Mouse (Mus musculus) ES-E14 (cell line): ENCODE results near the gene Scg3. TPM values are rescaled to one million over a fixed set of nuclear protein-coding genes. Genes with fewer than 3 reads are reported as not detected.
A peak's percentile ranks its signal among the peaks of the same experiment; 100 is the strongest.

Experiments used
- DNase-seq: peaks from one replicate; pipeline ENCODE4 v3.0.0-alpha.2; 2013; ENCODE audit warnings: low read depth, low spot score
- H3K27ac ChIP-seq: 2 replicates; pipeline ENCODE4 v1.5.1; 2012; ENCODE audit warnings: low read depth, mild to moderate bottlenecking, low read length, moderate library complexity, mixed read lengths; ENCODE audit not compliant: poor library complexity, insufficient read depth, severe bottlenecking
- H3K36me3 ChIP-seq: 2 replicates; pipeline ENCODE4 v1.6.1; 2012; ENCODE audit warnings: mild to moderate bottlenecking, low read length, moderate library complexity, mixed read lengths; ENCODE audit not compliant: control insufficient read depth, poor library complexity, insufficient read depth, severe bottlenecking
- H3K4me1 ChIP-seq, 2 experiments: fragments of 150-350 bp in 1 of 2; sonication (generic) in 1 of 2; 2 replicates each; pipeline ENCODE4 v1.6.1; 2012; ENCODE audit warnings: low read length in 2 of 2, mild to moderate bottlenecking in 1 of 2, mixed read lengths in 1 of 2; ENCODE audit not compliant: control insufficient read depth in 2 of 2, insufficient read depth in 2 of 2, poor library complexity in 1 of 2
- H3K4me3 ChIP-seq, 2 experiments: fragments of 150-350 bp in 1 of 2; sonication (generic) in 1 of 2; 2 replicates each; pipeline ENCODE4 v1.5.1; 2012; ENCODE audit warnings: low read length in 2 of 2, low read depth in 1 of 2, mild to moderate bottlenecking in 1 of 2, mixed read lengths in 1 of 2; ENCODE audit not compliant: insufficient read depth in 1 of 2, poor library complexity in 1 of 2, severe bottlenecking in 1 of 2
- H3K9ac ChIP-seq: 2 replicates; pipeline ENCODE4 v1.6.1; 2012; ENCODE audit warnings: low read depth, mild to moderate bottlenecking, low read length, mixed read lengths; ENCODE audit not compliant: poor library complexity, insufficient read depth, severe bottlenecking
- H3K9me3 ChIP-seq: fragments of 150-350 bp; sonication (generic); 2 replicates; pipeline ENCODE4 v1.6.1; 2012; ENCODE audit warnings: low read depth, mild to moderate bottlenecking, low read length; ENCODE audit not compliant: control insufficient read depth, insufficient read depth
- CHD2 ChIP-seq: IDR thresholded peaks from 2 replicates; pipeline ENCODE4 v1.6.1; 2014; ENCODE audit warnings: mild to moderate bottlenecking, low read depth, low read length, inconsistent platforms
- HCFC1 ChIP-seq: IDR thresholded peaks from 2 replicates; pipeline ENCODE4 v1.6.1; 2012; ENCODE audit warnings: low read length, inconsistent platforms, borderline replicate concordance; ENCODE audit not compliant: insufficient read depth
- MAFK ChIP-seq: IDR thresholded peaks from 2 replicates; pipeline ENCODE4 v1.6.1; 2014; ENCODE audit warnings: mild to moderate bottlenecking, low read depth, low read length, inconsistent platforms; ENCODE audit not compliant: insufficient read depth
- ZC3H11A ChIP-seq: IDR thresholded peaks from 2 replicates; pipeline ENCODE4 v1.6.1; 2012; ENCODE audit warnings: low read depth, mild to moderate bottlenecking, inconsistent platforms, low read length, borderline replicate concordance
- ZNF384 ChIP-seq: IDR thresholded peaks from 2 replicates; pipeline ENCODE4 v1.6.1; 2012; ENCODE audit warnings: low read depth, low read length, inconsistent platforms
- in situ Hi-C, 2 experiments: fragments of 600-800 bp; cut with MboI; formaldehyde crosslinking; loops; one replicate each; pipeline ENCODE4 v1.15.1; 2025; ENCODE audit warnings: low sequenced_read_pairs in 2 of 2, inconsistent platforms in 1 of 2; ENCODE audit not compliant: unreplicated experiment in 2 of 2
- total RNA-seq: library from RNA; depleted of rRNA; stranded (reverse); fragments of 300-350 nt; gene quantifications from 2 replicates; pipeline ENCODE4 v1.2.3, GENCODE M21; 2012

Scg3 gene
- total RNA-seq, 1 experiment, result 0.76 TPM

- H3K36me3 ChIP-seq, result no peaks in the 10 kb centered on the region
- no peak overlapping the region for H3K9ac ChIP-seq
- no peak overlapping the region for H3K4me3 ChIP-seq
- no peak for TF ChIP-seq HCFC1
- TF ChIP-seq MAFK, result no peak
- TF ChIP-seq ZNF384, result no peak
- in situ Hi-C loops, result no loop called here
- H3K4me1 ChIP-seq, result no peaks in the 10 kb centered on the region
- no peaks in the 10 kb centered on the region for H3K9me3 ChIP-seq
- no peak for DNase-seq
- no peak overlapping the region for H3K27ac ChIP-seq
Measured at GRCm38 (mm10) chr9:75618836-75619400, 64.9 kb downstream of the Scg3 start.

- no peak for DNase-seq
- Histone ChIP-seq H3K36me3 (no peaks in the 10 kb centered on the region), H3K4me1 (no peaks in the 10 kb centered on the region), H3K4me3 (no peak overlapping the region), H3K9ac (no peak overlapping the region), H3K27ac (no peak overlapping the region), H3K9me3 (no peaks in the 10 kb centered on the region)
- no peak for TF ChIP-seq ZC3H11A
- no peak for TF ChIP-seq ZNF384
- no peak for TF ChIP-seq HCFC1
- TF ChIP-seq CHD2, result no peak
- in situ Hi-C loops, result no loop called here
Measured at GRCm38 (mm10) chr9:75616560-75616959, 67.3 kb downstream of the Scg3 start.

GRCm38 (mm10) chr9:75610571-75611493, 73.0 kb downstream of the Scg3 start, which contains the start of gene Tmod2:
TSS of gene Tmod2 (minus strand) at chr9:75611325.
- Histone ChIP-seq H3K4me1 (peaks cover 0 to 1% of the 10 kb centered on the region in 2 experiments; a peak in 1 of 4 replicates), H3K9ac (peak within 1 kb of the TSS; percentile 69), H3K9me3 (no peaks in the 10 kb centered on the region), H3K36me3 (no peaks in the 10 kb centered on the region), H3K4me3 (peak within 1 kb of the TSS; percentile 78 to 91), H3K27ac (no peak within 1 kb of the TSS)
- TF ChIP-seq HCFC1 (peak; percentile 78), MAFK (no peak)
- in situ Hi-C loops, result no loop called here
- peak; percentile 27 for DNase-seq

GRCm38 (mm10) chr9:75609965-75610364, 73.9 kb downstream of the Scg3 start:
- H3K4me3 ChIP-seq, result peak overlapping the region in 1 of 2 experiments; percentile 91; a peak in 2 of 4 replicates
- H3K9me3 ChIP-seq, result no peaks in the 10 kb centered on the region
- TF ChIP-seq ZNF384 (no peak), ZC3H11A (no peak), HCFC1 (no peak), MAFK (no peak), CHD2 (no peak)
- no peak overlapping the region for H3K27ac ChIP-seq
- H3K9ac ChIP-seq, result no peak overlapping the region
- H3K4me1 ChIP-seq, result peaks cover 0 to 1% of the 10 kb centered on the region in 2 experiments; a peak in 1 of 4 replicates
- in situ Hi-C loops, result no loop called here
- H3K36me3 ChIP-seq, result no peaks in the 10 kb centered on the region
- DNase-seq, result no peak
